Mouse (Mus musculus) spleen, adult 2 months (tissue): Measurements from ENCODE around the gene Syt14. TPM values are rescaled to one million over a fixed set of nuclear protein-coding genes. Genes with fewer than 3 reads are reported as not detected.

Experiments used
- DNase-seq, 2 experiments: peaks; one replicate each; pipeline versions ENCODE4 v3.0.0 to v3.0.0-alpha.2; 2012 to 2021; ENCODE audit warnings: low spot score in 2 of 2, low read depth in 1 of 2
- H3K27ac ChIP-seq: fragments of 200-500 bp; 2 replicates; pipeline ENCODE4 v1.5.1; 2012; ENCODE audit warnings: low read length, inconsistent platforms; ENCODE audit not compliant: insufficient read depth
- H3K27me3 ChIP-seq: fragments of 200-500 bp; 2 replicates; pipeline ENCODE4 v1.6.1; 2012; ENCODE audit warnings: mild to moderate bottlenecking, moderate library complexity, low read length, inconsistent platforms; ENCODE audit not compliant: control insufficient read depth, insufficient read depth
- H3K36me3 ChIP-seq: fragments of 200-500 bp; 2 replicates; pipeline ENCODE4 v1.6.1; 2012; ENCODE audit warnings: mild to moderate bottlenecking, low read length, inconsistent platforms; ENCODE audit not compliant: control insufficient read depth, insufficient read depth
- H3K4me1 ChIP-seq: fragments of 200-500 bp; 2 replicates; pipeline ENCODE4 v1.6.1; 2011; ENCODE audit warnings: inconsistent platforms; ENCODE audit not compliant: control insufficient read depth, insufficient read depth, insufficient read length
- H3K4me3 ChIP-seq: fragments of 200-500 bp; 2 replicates; pipeline ENCODE4 v1.5.1; 2011; ENCODE audit warnings: mild to moderate bottlenecking, inconsistent platforms; ENCODE audit not compliant: insufficient read depth, insufficient read length; ENCODE audit errors: extremely low read depth
- CTCF ChIP-seq: fragments of 200-500 bp; IDR thresholded peaks from 2 replicates; pipeline ENCODE4 v1.5.1; 2011; ENCODE audit warnings: mild to moderate bottlenecking, inconsistent platforms; ENCODE audit not compliant: insufficient read depth, insufficient read length, insufficient replicate concordance; ENCODE audit errors: extremely low read depth
- POLR2A ChIP-seq: fragments of 200-500 bp; IDR thresholded peaks from 2 replicates; pipeline ENCODE4 v1.6.1; 2011; ENCODE audit warnings: low read depth, low read length, inconsistent platforms
- WGBS: fragments of 180-500 bp; shearing (Covaris S2); methylation state at CpG from one replicate; pipeline ENCODE4 v1.1.7; 2018; 5-methylcytosine and 5-hydroxymethylcytosine counted together
- polyA plus RNA-seq: library from polyadenylated mRNA; depleted of rRNA; stranded (reverse); fragments of >200 nt; gene quantifications from 2 replicates; pipeline ENCODE4 v1.2.3, GENCODE M21; 2012

Gene Syt14
- polyA plus RNA-seq, 1 experiment, result 0.08 TPM

DNA sequence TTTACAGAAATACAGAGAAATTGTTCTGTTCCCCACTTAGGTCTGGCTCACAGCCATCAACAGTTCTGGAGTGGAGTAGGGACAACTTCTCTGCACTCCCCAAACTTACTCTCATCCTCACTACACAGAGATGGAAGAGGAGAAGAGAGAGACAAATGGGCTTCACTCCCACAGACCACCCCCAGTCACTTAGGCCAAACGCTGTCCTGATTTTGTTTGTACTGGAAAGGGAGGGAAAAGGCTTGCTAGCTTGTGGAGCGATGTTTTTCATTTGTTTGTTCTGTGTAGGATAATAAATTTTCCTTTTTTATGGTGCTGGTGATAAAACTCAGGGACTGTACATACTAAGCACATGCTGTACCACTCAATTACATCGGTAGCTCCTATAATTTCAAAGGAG, 134.7 kb downstream of the Syt14 start:
- no peaks in the 10 kb centered on the region for H3K36me3 ChIP-seq
- TF ChIP-seq CTCF, result no peak
- H3K4me1 ChIP-seq, result no peaks in the 10 kb centered on the region
- no peak overlapping the region for H3K27ac ChIP-seq
- H3K4me3 ChIP-seq, result no peak overlapping the region
- no peak for DNase-seq
- WGBS, result 87% methylated on average over 3 of the region's 3 CpGs
- H3K27me3 ChIP-seq, result no peaks in the 10 kb centered on the region

DNA sequence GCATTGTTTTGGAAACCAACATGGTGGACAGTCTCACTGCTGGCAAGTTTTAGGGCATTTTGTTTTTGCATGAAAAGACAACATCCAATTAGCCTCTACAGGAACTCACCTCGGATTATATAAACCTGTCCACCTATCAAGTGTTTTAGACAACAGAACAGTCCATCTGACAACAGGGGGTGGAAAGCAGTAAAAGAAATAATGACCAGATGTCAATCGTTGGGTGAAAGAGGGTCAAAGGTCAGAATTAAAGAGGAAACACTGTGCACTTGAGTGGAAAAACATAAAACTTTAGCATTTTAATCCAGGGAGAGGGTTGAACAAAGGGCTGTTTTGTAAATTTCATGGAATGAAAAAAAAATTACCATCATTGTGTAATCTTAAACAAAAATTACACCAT, 136.8 kb downstream of the Syt14 start:
- no peak for DNase-seq
- H3K27me3 ChIP-seq, result no peaks in the 10 kb centered on the region
- no peak overlapping the region for H3K27ac ChIP-seq
- no peaks in the 10 kb centered on the region for H3K4me1 ChIP-seq
- H3K36me3 ChIP-seq, result no peaks in the 10 kb centered on the region
- 71% methylated on average over 2 of the region's 2 CpGs for WGBS
- no peak overlapping the region for H3K4me3 ChIP-seq
- no peak for TF ChIP-seq CTCF
- TF ChIP-seq POLR2A, result no peak

DNA sequence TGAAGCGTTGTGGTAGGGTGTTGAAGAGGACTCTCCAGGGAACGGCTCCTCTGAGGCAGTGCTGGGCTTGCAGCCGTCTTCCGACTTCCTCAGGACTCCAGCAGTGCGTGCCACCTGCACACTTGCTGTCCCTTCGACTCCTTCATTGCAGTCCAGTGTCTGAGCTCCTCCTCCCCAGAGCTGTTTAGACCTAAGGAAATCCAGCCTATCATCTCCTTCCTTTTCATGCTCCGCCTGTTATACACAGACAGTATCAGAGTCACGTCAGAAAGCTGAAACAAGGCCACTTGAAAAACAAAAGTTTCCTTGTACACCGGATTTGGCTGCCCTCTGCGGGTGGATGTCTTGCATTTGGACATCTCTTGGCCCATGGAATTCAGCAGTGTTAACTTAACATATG, 138.4 kb downstream of the Syt14 start:
- DNase-seq, result no peak
- Histone ChIP-seq H3K36me3 (no peaks in the 10 kb centered on the region), H3K4me1 (no peaks in the 10 kb centered on the region), H3K27me3 (no peaks in the 10 kb centered on the region), H3K4me3 (no peak overlapping the region), H3K27ac (no peak overlapping the region)
- TF ChIP-seq CTCF, result no peak
- no peak for TF ChIP-seq POLR2A
- WGBS, result 63% methylated on average over 10 of the region's 10 CpGs

DNA sequence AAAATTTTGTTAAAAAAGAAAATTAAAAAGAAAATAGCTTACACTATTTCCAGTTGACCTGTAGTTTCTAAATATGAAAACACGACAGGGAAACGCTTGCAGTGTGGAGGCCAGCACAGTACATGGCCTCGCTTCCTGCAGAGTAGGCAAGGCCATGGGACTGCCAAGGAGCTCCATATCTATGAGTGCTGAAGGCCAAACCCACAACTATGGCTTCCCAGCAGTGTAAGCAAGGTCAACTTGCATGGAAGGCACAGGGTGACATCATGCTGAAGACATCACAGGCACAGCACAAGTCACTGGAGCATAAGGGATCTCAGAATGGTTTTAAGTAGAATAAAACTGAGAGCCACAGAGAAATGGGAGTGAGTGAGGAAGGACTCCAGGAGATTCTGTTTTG, 139.5 kb downstream of the Syt14 start:
- H3K27me3 ChIP-seq, result no peaks in the 10 kb centered on the region
- H3K4me1 ChIP-seq, result no peaks in the 10 kb centered on the region
- WGBS, result 86% methylated on average over 3 of the region's 3 CpGs
- H3K4me3 ChIP-seq, result no peak overlapping the region
- DNase-seq, result no peak
- H3K36me3 ChIP-seq, result no peaks in the 10 kb centered on the region
- H3K27ac ChIP-seq, result no peak overlapping the region
- TF ChIP-seq CTCF (no peak), POLR2A (no peak)

DNA sequence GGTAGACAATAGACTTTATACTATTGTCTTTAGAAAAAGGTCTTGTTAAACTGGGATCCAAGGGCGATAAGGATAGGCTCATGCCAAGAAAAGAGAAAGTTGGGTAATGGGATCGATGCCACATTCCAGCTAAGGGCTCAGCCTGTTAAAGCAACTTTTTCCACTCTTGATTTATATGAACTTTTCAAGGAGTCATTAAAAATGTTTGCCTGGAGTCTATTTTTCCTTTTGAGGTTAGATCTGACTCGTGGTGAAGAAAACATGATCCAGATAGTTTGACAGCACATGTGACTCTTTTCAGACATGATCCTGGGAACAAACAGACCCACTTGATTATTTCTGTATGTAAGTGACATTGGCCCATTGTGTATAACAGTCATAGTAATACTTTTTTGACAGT, 144.9 kb downstream of the Syt14 start:
- Histone ChIP-seq H3K4me1 (no peaks in the 10 kb centered on the region), H3K27ac (no peak overlapping the region), H3K27me3 (no peaks in the 10 kb centered on the region), H3K4me3 (no peak overlapping the region), H3K36me3 (no peaks in the 10 kb centered on the region)
- no peak for DNase-seq
- TF ChIP-seq POLR2A (no peak), CTCF (no peak)
- WGBS, result 69% methylated on average over 3 of the region's 3 CpGs

DNA sequence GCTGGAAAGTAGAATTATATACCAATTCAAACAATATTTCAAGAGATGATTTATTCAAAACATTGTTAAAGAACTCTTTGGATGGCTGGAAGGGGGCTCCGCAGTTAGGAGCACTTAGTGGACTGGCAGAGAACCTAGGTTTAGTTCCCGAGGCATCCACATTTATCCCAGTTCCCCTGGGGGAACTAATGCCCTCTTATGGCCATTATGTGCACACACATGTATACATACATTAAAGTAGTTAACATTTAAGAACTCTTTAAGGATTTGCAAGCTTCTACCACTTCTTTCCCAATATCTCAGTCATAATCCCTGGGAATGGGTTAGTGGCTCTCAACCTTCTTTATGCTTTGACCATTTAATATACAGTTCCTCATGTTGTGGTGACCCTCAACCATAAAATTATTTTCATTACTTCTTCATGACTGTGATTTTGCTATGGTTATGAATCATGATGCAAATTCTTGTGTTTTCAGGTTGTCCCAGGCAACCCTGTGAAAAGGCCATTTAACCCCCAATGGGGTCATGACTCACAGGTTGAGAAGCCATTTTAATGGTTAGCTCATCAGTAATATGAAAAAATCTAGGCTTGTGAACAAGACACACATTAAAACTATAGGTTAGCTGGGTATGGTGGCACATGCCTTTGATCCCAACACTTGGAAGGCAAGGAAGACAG, 152.8 kb downstream of the Syt14 start:
- H3K4me1 ChIP-seq, result no peaks in the 10 kb centered on the region
- no peak for DNase-seq
- H3K36me3 ChIP-seq, result no peaks in the 10 kb centered on the region
- no peaks in the 10 kb centered on the region for H3K27me3 ChIP-seq
- 63% methylated on average over 2 of the region's 2 CpGs for WGBS
- no peak for TF ChIP-seq CTCF
- no peak for TF ChIP-seq POLR2A
- H3K4me3 ChIP-seq, result no peak overlapping the region
- H3K27ac ChIP-seq, result no peak overlapping the region

- no peak overlapping the region for H3K4me3 ChIP-seq
- no peak for DNase-seq
- H3K36me3 ChIP-seq, result no peaks in the 10 kb centered on the region
- 75% methylated on average over 4 of the region's 4 CpGs for WGBS
- H3K27ac ChIP-seq, result no peak overlapping the region
- no peaks in the 10 kb centered on the region for H3K4me1 ChIP-seq
- TF ChIP-seq POLR2A (no peak), CTCF (no peak)
- no peaks in the 10 kb centered on the region for H3K27me3 ChIP-seq
Measured at GRCm38 (mm10) chr1:192880130-192880529, 155.4 kb downstream of the Syt14 start.
